Mouse (Mus musculus) lung, embryonic 15.5 days (tissue): ENCODE results near the gene Ndufs3. TPM values are rescaled to one million over a fixed set of nuclear protein-coding genes. Genes with fewer than 3 reads are reported as not detected.

Source experiments
- ATAC-seq: fragments of 200-750 bp; cut with Nextera tagmentation; 2 replicates; pipeline ENCODE4 v1.8.0; 2017; ENCODE audit warnings: moderate number of reproducible peaks, borderline replicate concordance; ENCODE audit not compliant: low FRiP score, low TSS enrichment; ENCODE audit errors: extremely low read depth
- H3K27ac ChIP-seq: fragments of 300-500 bp; sonication (generic); 2 replicates; pipeline ENCODE4 v1.5.1; 2015; ENCODE audit warnings: moderate library complexity, mild to moderate bottlenecking, inconsistent platforms
- H3K27me3 ChIP-seq: fragments of 300-500 bp; sonication (generic); 2 replicates; pipeline ENCODE4 v1.6.1; 2015; ENCODE audit warnings: inconsistent platforms
- H3K36me3 ChIP-seq: fragments of 300-500 bp; sonication (generic); 2 replicates; pipeline ENCODE4 v1.6.1; 2015; ENCODE audit warnings: inconsistent platforms
- H3K4me1 ChIP-seq: fragments of 300-500 bp; sonication (generic); 2 replicates; pipeline ENCODE4 v1.6.1; 2015; ENCODE audit warnings: inconsistent platforms
- H3K4me2 ChIP-seq: fragments of 300-500 bp; sonication (generic); 2 replicates; pipeline ENCODE4 v1.6.1; 2015; ENCODE audit warnings: inconsistent platforms, mild to moderate bottlenecking, moderate library complexity
- H3K4me3 ChIP-seq: fragments of 300-500 bp; sonication (generic); 2 replicates; pipeline ENCODE4 v1.5.1; 2015; ENCODE audit warnings: mild to moderate bottlenecking, inconsistent platforms
- H3K9ac ChIP-seq: fragments of 300-500 bp; sonication (generic); 2 replicates; pipeline ENCODE4 v1.6.1; 2015; ENCODE audit warnings: inconsistent platforms
- H3K9me3 ChIP-seq: fragments of 300-500 bp; sonication (generic); 2 replicates; pipeline ENCODE4 v1.6.1; 2016; ENCODE audit warnings: inconsistent platforms
- whole genome bisulfite sequencing: fragments of 180-500 bp; shearing (Covaris S2); methylation state at CpG from one replicate; pipeline ENCODE4 v1.1.7; 2015; 5-methylcytosine and 5-hydroxymethylcytosine counted together
- polyA plus RNA-seq: library from polyadenylated mRNA; unstranded; fragments of >200 nt; fragmentation: Nextera tagmentation; extraction: Ambion mirVana; gene quantifications from 2 replicates; pipeline ENCODE4 v1.2.1, GENCODE M21; 2015

Gene Ndufs3
- polyA plus RNA-seq, 1 experiment from 2014 or later: 199 TPM

GRCm38 (mm10) chr2:90877584-90878259 is 26.9 kb downstream of the Ndufs3 start:
- no peak overlapping the region for H3K27ac ChIP-seq
- H3K9me3 ChIP-seq: no peaks in the 10 kb centered on the region
- H3K9ac ChIP-seq: no peak overlapping the region
- H3K27me3 ChIP-seq: no peaks in the 10 kb centered on the region
- H3K4me3 ChIP-seq: no peak overlapping the region
- H3K4me2 ChIP-seq: no peak overlapping the region
- 0 out of 2 replicates have a peak, but pooled peaks have one; percentile 23 for ATAC-seq
- no peaks in the 10 kb centered on the region for H3K36me3 ChIP-seq
- H3K4me1 ChIP-seq: 0 out of 2 replicates have a peak, but pooled peaks cover 5% of the 10 kb centered on the region
- whole genome bisulfite sequencing: 44% methylated on average over 5 of the region's 5 CpGs

DNA sequence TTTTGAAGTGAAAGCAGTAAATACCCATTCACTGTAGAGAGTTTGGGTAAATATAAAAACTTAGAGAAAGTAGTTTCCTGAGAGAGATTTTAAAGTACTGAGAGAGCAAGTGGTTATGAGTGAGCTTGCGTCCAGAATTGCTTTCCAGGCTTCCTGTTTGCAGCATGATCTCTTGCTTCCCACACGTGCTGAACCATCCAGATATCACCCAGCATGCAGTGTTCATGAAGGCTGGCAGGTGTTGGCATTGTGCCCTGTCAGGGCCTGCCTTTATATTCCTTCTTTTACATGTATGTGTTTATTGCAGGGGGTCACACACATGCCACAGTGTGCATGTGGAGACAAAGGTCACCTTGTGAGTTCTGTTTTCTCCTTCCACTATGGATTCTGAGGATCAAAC is 29.4 kb downstream of the Ndufs3 start:
- Histone ChIP-seq H3K4me3 (no peak overlapping the region), H3K36me3 (no peaks in the 10 kb centered on the region), H3K27me3 (no peaks in the 10 kb centered on the region), H3K9me3 (no peaks in the 10 kb centered on the region), H3K27ac (no peak overlapping the region), H3K4me1 (peaks cover 19% of the 10 kb centered on the region; the same call in 1 of the 2 replicates), H3K9ac (no peak overlapping the region), H3K4me2 (no peak overlapping the region)
- WGBS: 44% methylated on average over 2 of the region's 2 CpGs
- no peak for ATAC-seq

DNA sequence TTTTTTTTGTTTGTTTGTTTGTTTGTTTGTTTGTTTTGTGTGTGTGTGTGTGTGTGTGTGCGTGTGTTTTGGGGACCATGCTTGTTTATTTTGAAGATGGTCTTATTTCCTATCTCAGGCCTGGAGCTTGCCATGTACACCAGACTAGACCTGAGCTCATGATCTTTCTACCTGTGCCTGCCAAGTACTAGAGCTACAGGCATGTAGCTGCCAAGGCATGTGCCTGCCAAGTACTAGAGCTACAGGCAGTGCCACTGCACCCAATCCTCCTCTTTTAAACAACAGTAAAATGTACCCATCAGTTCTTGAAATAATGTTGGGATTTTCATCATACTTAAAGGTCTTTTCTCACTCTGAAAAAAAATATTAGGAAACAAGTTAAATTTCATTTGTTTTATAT is 30.6 kb downstream of the Ndufs3 start:
- Histone ChIP-seq H3K27ac (no peak overlapping the region), H3K4me1 (peaks cover 26% of the 10 kb centered on the region; the same call in 1 of the 2 replicates), H3K36me3 (no peaks in the 10 kb centered on the region), H3K4me3 (no peak overlapping the region), H3K27me3 (no peaks in the 10 kb centered on the region), H3K9ac (no peak overlapping the region), H3K4me2 (no peak overlapping the region), H3K9me3 (no peaks in the 10 kb centered on the region)
- WGBS: 64% methylated on average over 1 of the region's 1 CpGs
- no peak for ATAC-seq

- Histone ChIP-seq H3K4me3 (no peak overlapping the region), H3K27me3 (no peaks in the 10 kb centered on the region), H3K36me3 (peaks cover 7% of the 10 kb centered on the region), H3K9me3 (no peaks in the 10 kb centered on the region), H3K27ac (peak overlapping the region; percentile 48), H3K4me1 (peaks cover 21% of the 10 kb centered on the region; the same call in 1 of the 2 replicates), H3K9ac (no peak overlapping the region), H3K4me2 (no peak overlapping the region)
- ATAC-seq: peak; percentile 69; the same call in 1 of the 2 replicates
- WGBS: 57% methylated on average over 8 of the region's 8 CpGs
These were observed 33.3 kb downstream of the Ndufs3 start for GRCm38 (mm10) chr2:90871180-90871961.

DNA sequence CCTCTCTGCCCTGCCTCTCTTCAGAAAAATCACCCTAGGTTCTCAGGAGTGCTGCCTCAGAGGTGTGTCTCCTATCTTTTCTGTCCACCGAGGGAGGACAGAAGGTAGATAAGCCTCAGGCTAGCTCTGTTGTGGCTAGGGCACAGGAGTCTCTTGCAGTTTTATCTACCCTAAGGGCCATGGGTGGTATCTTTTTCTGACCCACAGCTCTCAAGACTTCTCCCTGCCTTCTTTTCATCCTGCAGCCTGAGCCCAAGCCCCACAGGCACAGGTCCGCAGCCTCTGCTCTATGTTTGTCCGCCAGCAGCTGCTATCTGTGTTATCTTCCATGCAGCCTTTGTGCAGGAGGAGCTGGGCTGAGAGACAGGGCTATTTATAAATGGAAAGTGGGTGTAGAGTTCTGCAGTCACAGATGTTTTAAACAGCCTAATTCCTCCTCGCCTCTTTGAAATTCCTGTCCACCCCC is 34.5 kb downstream of the Ndufs3 start:
- Histone ChIP-seq H3K9me3 (no peaks in the 10 kb centered on the region), H3K36me3 (peaks cover 18% of the 10 kb centered on the region), H3K27ac (peak overlapping the region; percentile 48; the same call in 1 of the 2 replicates), H3K4me2 (no peak overlapping the region), H3K27me3 (no peaks in the 10 kb centered on the region), H3K4me3 (no peak overlapping the region), H3K4me1 (peaks cover 21% of the 10 kb centered on the region; the same call in 1 of the 2 replicates), H3K9ac (no peak overlapping the region)
- ATAC-seq: peak; percentile 78; the same call in 1 of the 2 replicates
- WGBS: 12% methylated on average over 4 of the region's 4 CpGs

- H3K4me1 ChIP-seq: peaks cover 17% of the 10 kb centered on the region; the same call in 1 of the 2 replicates
- no peaks in the 10 kb centered on the region for H3K27me3 ChIP-seq
- peaks cover 44% of the 10 kb centered on the region for H3K36me3 ChIP-seq
- H3K4me2 ChIP-seq: no peak overlapping the region
- H3K27ac ChIP-seq: no peak overlapping the region
- peak; percentile 81; the same call in 1 of the 2 replicates for ATAC-seq
- H3K9ac ChIP-seq: no peak overlapping the region
- H3K4me3 ChIP-seq: no peak overlapping the region
- H3K9me3 ChIP-seq: no peaks in the 10 kb centered on the region
- 19% methylated on average over 3 of the region's 3 CpGs for WGBS
These were observed 38.1 kb downstream of the Ndufs3 start for GRCm38 (mm10) chr2:90866524-90866923.

DNA sequence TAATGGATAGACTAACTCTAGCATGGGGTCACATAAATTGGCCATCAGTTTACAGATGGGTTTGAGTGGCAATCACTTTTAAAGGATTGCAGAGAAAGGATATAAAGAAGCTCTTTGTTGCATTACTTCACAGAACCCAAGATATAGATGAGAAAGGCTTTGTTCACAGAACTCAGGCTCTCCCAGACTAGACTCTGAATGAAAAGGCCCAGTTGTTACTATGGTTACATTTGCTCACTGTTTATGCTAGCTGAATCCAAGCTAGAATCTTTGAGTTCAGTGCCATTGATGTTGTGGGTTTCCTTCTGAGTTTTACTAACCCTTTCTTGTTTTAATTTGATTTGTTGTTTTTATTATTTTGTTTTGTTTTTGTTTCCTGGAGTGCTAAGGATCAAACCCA is 40.4 kb downstream of the Ndufs3 start:
- H3K9me3 ChIP-seq: no peaks in the 10 kb centered on the region
- H3K4me3 ChIP-seq: no peak overlapping the region
- no peak overlapping the region for H3K9ac ChIP-seq
- no peaks in the 10 kb centered on the region for H3K4me1 ChIP-seq
- H3K27me3 ChIP-seq: no peaks in the 10 kb centered on the region
- H3K4me2 ChIP-seq: no peak overlapping the region
- ATAC-seq: no peak
- H3K36me3 ChIP-seq: peaks cover 62% of the 10 kb centered on the region
- no peak overlapping the region for H3K27ac ChIP-seq

DNA sequence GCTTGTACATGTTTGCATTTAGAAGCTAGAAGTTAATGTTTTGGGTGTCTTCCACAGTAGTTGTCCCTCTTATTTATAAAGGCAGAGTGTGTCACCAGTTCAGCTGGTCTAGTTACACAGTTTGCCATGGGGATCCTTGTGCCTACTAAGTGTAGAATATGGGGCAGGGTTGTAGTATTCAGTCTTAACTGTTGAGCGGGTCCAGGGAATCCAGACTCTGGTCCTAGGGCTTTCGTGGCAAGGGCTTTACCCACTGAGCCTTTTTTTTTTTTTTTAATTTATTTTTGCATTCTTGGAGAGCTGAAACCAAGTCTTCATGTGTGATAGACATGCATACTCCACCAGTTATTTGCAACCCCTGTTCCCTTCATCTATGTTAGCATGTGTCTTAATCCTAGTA is 43.1 kb downstream of the Ndufs3 start:
- no peak overlapping the region for H3K27ac ChIP-seq
- H3K4me1 ChIP-seq: no peaks in the 10 kb centered on the region
- H3K9ac ChIP-seq: no peak overlapping the region
- no peak overlapping the region for H3K4me3 ChIP-seq
- no peaks in the 10 kb centered on the region for H3K27me3 ChIP-seq
- H3K4me2 ChIP-seq: no peak overlapping the region
- WGBS: 95% methylated on average over 2 of the region's 2 CpGs
- no peaks in the 10 kb centered on the region for H3K9me3 ChIP-seq
- ATAC-seq: no peak
- H3K36me3 ChIP-seq: peaks cover 65% of the 10 kb centered on the region

DNA sequence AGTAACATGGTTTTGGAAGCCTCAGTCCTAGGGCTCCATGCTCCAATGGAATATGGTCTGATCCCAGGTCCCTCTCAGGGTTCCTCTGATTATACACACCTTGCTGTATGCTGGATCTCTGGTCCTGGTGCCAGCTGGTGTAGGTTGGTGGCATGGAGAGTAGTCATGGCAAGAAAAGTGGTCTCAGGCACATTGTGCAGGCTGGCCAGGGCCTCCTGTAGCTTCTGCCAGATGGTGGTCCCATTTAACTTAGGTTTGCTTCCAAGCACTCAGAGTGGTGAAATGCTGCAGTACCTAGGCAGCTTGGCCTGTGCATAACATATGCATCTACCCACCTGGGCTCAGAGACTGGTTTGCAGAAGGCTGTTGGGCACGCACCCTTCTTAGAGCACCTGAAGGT is 54.2 kb downstream of the Ndufs3 start:
- Histone ChIP-seq H3K4me1 (peaks cover 16% of the 10 kb centered on the region), H3K4me3 (no peak overlapping the region), H3K36me3 (peaks cover 46% of the 10 kb centered on the region), H3K27ac (no peak overlapping the region), H3K27me3 (no peaks in the 10 kb centered on the region), H3K9ac (no peak overlapping the region), H3K4me2 (no peak overlapping the region), H3K9me3 (no peaks in the 10 kb centered on the region)
- no peak for ATAC-seq
- 100% methylated on average over 1 of the region's 1 CpGs for WGBS

DNA sequence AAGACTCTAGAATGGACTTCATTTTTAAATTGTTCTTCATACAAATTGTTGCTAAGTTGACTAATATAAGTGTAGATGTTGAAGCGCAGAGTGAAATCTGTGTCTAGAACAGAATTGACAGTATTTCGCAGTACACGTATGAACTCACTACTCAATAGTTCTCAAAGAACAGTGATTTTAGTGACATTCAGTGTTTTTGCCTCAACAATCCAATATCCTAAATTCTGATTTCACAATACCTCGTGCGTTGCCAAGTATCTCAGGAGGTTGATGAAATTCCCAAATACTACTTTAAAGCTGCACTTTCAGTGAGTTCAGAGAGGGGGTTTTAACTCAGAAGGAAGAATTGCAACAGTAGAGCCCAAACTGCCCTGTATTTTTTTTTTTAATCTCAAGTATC is 56.3 kb downstream of the Ndufs3 start:
- Histone ChIP-seq H3K36me3 (peaks cover 31% of the 10 kb centered on the region), H3K27me3 (no peaks in the 10 kb centered on the region), H3K9me3 (no peaks in the 10 kb centered on the region), H3K27ac (no peak overlapping the region), H3K4me2 (peak overlapping the region; percentile 77), H3K9ac (peak overlapping the region; percentile 76), H3K4me3 (peak overlapping the region; percentile 68), H3K4me1 (peaks cover 16% of the 10 kb centered on the region)
- no peak for ATAC-seq
- 70% methylated on average over 5 of the region's 5 CpGs for WGBS

DNA sequence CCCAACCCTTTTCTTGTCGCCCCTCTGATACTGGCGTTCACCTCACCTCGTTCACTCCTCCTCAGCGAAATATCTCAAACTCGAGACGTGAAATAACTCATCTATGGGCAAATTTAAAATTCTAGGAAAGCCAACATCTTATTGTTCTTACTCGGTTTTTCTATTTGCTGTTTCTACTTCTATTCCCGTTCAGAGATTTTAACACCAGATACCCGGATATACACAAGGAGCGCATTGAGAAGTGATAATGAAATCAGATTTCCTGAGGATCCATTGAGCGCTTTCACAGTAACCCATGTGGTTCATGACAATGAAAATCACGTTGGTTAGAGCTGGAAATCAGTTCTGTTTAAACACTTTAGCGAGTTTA is 57.0 kb downstream of the Ndufs3 start:
- WGBS: under 1% methylated on average over 13 of the region's 13 CpGs
- peak overlapping the region; percentile 76 for H3K9ac ChIP-seq
- H3K36me3 ChIP-seq: peaks cover 24% of the 10 kb centered on the region

More for the DNA sequence above, 57.0 kb downstream of the Ndufs3 start:
- Histone ChIP-seq H3K27me3 (no peaks in the 10 kb centered on the region), H3K4me1 (peaks cover 16% of the 10 kb centered on the region), H3K9me3 (no peaks in the 10 kb centered on the region), H3K27ac (peak overlapping the region; percentile 64), H3K4me3 (peak overlapping the region; percentile 68), H3K4me2 (peak overlapping the region; percentile 77)
- ATAC-seq: no peak
